Mouse (Mus musculus) layer of hippocampus, adult 2 months (tissue): ENCODE measurements at regions not wholly inside any gene's neighbourhood (a gene's known extent, or its start where the extent isn't known, plus 50 kb on each side); places are given as distances from the start of the nearest gene placed in this dataset.
"Not testable (repeated sequence)": the region's sequence is repeated elsewhere in the genome, so short reads cannot be mapped to it uniquely, and the experiment has no call there.

Experiments used
- DNase-seq, 2 experiments: peaks; one replicate each; pipeline ENCODE4 v3.0.0; 2022; ENCODE audit warnings: low spot score in 2 of 2
- H3K27ac ChIP-seq: fragments of 200-600 bp; 2 replicates; pipeline ENCODE4 v1.8.1; 2022
- H3K4me3 ChIP-seq: fragments of 200-600 bp; 2 replicates; pipeline ENCODE4 v1.8.1; 2022; ENCODE audit warnings: mild to moderate bottlenecking
- CTCF ChIP-seq: fragments of 200-600 bp; conservative IDR thresholded peaks from 2 replicates; pipeline ENCODE4 v1.8.1; 2022; ENCODE audit warnings: antibody characterized with exemption, mild to moderate bottlenecking, moderate library complexity

DNA sequence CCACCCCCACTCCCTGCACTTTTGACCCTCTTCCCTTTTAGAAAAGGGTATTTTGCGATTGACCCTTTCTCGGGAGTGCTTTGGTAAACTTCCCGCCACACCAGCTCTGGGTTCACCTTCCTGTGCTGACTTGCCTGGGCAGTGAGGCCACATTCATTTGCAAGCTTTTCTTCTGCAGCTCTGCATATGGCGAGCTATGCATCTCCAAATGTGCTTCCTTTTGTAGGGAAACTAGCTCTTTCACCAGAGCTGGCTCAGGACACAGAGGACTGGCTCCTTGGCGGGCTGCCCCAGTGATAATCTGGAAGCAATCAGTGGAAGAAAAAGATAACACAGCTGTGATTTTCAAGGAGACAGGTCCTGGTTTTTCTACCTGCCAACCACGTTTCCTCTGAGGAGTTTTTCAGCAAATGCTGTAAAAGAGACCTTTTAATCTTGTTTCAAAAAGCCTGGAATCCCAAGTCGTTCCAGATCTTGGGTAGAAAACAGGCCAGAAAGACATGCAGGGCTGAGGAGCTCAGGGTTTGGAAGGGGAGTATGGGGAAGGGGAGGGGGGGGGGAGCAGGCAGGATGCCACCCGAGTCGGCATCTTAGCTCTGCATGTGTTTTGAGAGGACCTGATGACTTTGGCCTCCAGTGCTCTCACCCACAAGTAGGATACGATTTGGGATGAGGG lies 85.7 kb upstream of the Creb5 start:
- no peak overlapping the region for H3K4me3 ChIP-seq
- no peak overlapping the region for H3K27ac ChIP-seq
- DNase-seq: no peak
- no peak for TF ChIP-seq CTCF

DNA sequence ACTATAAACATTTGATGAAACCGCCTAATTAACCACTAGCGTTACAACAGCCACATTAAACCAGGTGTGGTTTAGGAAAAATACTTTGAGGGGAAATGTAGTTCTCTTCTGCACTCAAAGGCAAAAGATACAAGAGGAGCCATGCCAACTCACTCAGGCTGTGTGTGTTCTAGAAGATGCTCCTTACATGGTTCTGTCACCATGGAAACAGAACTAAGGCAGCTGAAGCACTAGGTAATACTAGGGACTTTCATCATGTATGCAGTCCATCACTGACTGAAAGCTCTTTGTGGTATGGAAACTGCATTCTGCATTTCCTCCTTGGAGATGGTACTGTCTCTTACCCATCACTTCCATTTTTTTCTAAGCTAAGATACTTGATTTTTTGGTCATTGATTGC lies 87.6 kb upstream of the Creb5 start:
- Histone ChIP-seq H3K4me3 (no peak overlapping the region), H3K27ac (no peak overlapping the region)
- DNase-seq: peak in 1 of 2 experiments; percentile 14
- TF ChIP-seq CTCF: no peak

DNA sequence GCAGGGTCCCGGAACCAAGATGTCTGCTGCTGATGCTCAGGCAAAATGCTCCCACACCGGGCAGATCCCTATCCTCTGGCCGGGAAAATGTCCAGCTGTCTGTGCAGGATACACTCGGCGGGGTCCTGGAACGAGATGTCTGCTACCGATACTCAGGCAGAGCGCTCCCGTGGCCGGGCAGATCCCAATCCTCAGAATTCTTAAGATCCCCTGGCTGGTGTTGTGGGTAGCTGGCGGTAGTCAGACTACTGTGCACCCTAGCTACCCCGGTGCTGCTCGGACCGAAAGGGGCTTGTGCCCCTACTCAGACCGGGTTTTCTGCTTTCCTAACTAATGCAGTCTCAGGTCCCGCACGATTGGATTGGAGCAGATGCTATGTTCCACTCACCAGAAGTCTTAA lies 104.9 kb upstream of the Creb5 start:
- DNase-seq, H3K27ac ChIP-seq, H3K4me3 ChIP-seq: not testable (repeated sequence)

DNA sequence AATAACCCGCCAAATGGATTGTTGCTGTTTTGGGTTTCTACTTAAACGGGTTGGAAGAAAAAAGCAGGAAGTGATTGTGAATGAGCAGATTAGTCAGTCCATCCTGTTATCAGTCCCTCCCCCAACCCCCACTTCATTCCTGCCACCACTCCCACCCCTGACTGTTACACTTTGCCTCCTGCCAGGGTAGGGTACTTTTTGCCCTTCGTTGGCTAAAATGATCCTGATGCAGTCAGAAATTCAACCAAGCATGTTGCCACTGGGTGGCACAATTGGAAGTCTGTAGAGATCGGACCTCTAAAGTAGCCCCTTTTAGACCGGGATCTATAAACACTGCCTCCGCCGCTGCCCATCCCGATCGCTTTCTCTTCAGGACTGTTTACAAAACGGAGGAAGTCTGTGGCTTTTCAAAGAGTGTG lies 96.0 kb upstream of the Jazf1 start:
- Histone ChIP-seq H3K27ac (no peak overlapping the region), H3K4me3 (no peak overlapping the region; the same call in 1 of the 2 replicates)
- DNase-seq: peak in 1 of 2 experiments; percentile 18
- peak; percentile 71 for TF ChIP-seq CTCF

DNA sequence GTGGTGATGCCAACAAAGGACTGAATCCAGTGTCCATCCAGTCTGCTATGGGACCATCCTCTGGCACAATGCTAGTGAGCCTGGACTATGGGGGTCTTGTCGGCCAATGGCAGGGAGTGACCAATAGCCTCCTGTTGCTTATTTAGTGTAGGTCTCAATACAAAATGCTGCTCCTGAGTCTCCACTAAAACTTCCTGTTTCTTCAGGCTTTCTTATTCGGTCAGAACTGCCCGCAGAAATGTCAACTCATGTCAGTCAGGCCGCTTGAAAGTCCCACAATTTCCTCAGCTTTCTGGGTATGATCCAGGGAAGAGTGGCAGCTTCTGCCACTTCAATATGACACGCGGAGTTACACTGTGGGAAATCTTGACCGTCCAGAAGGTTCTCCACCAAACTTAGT lies 94.7 kb upstream of the Jazf1 start:
- H3K27ac ChIP-seq: no peak overlapping the region
- TF ChIP-seq CTCF: no peak

DNA sequence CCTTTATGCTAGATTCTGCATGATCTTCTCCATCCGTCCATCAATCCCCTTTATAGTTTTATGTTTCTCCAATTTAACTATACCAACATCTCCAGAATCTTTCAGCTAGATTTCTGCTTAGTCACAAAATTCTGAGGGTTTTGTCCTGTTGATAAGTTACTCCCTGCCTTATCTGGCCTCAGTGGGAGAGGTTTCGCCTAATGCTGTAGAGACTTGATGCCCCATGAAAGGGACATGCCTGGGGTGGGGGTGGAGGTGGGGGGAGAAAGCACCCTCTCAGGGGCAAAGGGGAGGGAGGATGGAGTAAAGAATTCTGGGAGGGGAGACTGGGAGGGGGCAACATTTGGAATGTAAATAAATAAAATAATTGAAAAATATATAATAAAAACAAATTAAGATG lies 93.2 kb upstream of the Jazf1 start:
- no peak for DNase-seq
- H3K27ac ChIP-seq: no peak overlapping the region
- no peak overlapping the region for H3K4me3 ChIP-seq
- no peak for TF ChIP-seq CTCF

More for the DNA sequence above, 94.7 kb upstream of the Jazf1 start:
- H3K4me3 ChIP-seq: no peak overlapping the region
- DNase-seq: no peak

DNA sequence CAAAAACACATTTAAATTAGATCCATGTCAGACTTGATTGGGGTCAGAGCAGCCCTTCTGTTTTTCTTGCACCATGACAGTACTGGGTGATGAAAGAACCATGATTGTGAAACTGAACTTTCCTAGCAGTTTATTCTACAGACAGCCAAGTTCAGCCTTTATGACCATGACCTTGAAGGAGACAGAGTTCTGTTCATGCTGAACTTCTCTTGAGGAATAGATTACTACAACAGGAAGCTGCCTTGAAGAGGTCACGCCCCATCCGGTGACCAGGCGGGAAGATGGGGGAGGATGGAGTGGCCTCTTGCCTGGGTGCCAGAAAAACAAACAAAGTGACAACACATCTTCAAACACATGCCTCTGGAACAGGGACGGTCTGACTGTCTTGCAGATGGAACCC lies 86.2 kb upstream of the Jazf1 start:
- no peak for DNase-seq
- no peak for TF ChIP-seq CTCF
- no peak overlapping the region for H3K4me3 ChIP-seq
- H3K27ac ChIP-seq: no peak overlapping the region

DNA sequence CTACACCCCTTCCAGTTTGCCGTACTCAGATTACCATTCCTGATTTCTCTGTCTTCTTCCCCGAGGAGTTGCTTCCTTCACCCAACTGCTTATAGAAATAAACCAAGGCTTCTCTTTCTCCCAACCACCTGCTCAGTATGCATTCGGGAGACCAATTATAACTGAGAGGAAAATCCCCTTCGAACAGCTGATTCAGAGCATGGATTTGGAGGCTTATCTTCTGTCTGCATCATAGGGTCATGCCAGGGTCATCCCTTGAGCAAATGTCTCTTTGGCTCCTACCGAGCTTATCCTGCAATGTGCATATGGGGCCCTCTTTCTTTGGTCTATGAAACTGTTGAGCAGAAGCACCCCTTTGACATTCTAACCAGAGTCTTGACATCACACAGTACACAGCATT lies 79.0 kb upstream of the Jazf1 start:
- no peak overlapping the region for H3K4me3 ChIP-seq
- no peak overlapping the region for H3K27ac ChIP-seq
- no peak for TF ChIP-seq CTCF
- DNase-seq: no peak

DNA sequence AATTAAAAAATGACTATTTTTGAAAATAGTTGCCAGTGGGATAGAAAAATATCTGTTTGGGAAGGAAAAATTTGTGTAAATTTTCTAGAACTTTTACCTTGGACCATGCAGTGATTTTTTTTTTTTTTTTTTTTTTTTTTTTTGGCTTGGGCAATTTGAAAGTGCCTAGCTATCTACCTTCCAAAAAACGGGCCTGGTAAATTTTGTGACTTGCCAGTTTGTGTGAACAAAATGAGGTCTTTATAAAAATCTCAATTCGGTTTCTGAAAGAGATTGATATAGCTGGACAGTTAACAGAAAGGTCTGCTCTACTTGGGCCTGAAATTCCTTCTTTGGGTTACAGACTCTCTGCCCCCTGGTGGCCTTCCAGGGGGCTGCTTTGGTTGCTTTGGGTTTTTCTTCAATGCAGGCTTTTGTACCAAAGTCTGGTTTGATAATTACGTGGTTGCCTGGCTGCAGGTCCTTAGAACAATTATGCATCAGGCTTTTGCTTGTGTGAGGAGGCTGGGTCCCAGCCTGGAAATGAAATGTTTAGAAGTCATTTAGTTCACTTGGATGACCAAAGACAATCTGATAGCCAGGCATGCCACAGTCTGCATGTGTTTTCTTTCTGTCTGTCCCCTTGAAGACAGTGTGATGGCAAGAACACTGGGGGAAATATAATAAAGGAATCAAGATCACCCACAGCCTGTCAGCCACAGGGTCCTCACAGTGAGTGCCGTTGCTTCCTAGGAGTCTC lies 75.6 kb upstream of the Jazf1 start:
- peak; percentile 13 to 43 for DNase-seq
- H3K27ac ChIP-seq: no peak overlapping the region
- no peak overlapping the region for H3K4me3 ChIP-seq
- TF ChIP-seq CTCF: peak; percentile 90

DNA sequence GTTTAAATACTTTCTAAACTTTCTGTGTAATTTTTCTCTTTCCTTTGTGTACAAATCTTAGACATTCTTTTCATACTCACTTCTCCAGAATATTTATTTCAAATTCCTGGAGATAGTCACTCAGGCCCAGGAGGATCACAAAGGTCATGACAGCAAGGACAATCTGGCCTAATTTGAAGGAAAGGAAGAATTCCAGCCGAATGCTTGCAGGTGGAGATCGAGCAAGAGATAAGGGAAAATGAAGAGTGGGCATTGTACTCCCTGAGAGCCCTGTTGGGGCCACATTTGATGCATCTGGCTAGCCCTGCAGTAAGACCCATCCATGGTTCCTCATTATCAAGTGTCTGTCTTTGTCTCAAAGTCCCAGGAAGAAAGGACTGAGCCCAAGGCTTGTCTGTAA lies 66.0 kb upstream of the Jazf1 start:
- no peak for TF ChIP-seq CTCF
- H3K27ac ChIP-seq: no peak overlapping the region
- no peak overlapping the region for H3K4me3 ChIP-seq
- no peak for DNase-seq

DNA sequence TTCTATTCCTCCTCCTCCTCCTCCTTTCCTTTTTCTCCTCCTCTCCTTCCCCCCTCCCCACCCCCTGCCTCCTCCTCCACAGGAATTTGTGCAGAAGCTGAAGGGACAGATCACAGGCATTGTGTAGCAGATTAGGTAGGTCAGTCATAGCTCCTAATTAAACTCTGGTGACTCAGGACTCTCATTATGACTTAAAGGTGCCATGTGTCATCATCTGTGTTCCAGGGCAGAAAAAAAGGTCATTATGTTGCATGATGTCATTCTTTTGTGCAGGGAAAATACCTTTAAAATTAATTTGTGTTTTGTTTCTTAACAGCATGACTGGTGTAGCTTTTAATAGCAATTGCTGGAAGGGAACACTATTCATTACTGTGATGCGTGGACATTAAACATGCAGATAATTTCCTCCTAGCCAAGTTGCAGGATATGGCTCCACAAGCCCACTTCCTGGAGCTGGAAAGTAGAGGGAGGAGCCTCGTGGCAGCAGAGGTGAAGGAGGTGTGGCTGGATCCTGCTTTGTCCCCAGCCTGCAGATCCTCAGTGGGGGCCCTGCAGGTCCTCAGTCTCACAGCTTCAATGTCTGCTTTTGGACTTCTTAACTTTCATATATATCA lies 62.4 kb upstream of the Jazf1 start:
- H3K4me3 ChIP-seq: no peak overlapping the region
- no peak for DNase-seq
- no peak for TF ChIP-seq CTCF
- H3K27ac ChIP-seq: no peak overlapping the region

DNA sequence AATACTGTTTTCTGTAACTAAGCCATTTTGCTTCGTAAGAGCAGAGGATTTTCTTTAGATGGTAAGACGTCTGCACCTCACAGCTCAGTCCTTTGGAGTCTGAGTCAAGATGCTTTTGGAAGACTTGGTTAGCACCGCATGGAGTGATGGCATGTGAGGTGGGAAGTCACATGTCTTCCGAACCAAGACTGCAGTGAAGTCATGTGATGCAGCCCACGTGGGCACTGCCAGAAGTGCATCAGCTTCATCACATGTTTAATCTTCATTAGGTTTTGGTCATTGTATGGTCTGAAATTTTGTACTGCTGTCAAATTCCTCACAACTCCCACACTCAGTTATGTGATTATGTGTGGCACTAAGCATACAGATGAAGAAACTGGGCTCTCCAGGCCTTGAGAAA lies 58.3 kb upstream of the Jazf1 start:
- H3K4me3 ChIP-seq: no peak overlapping the region
- H3K27ac ChIP-seq: no peak overlapping the region
- no peak for TF ChIP-seq CTCF
- DNase-seq: no peak

DNA sequence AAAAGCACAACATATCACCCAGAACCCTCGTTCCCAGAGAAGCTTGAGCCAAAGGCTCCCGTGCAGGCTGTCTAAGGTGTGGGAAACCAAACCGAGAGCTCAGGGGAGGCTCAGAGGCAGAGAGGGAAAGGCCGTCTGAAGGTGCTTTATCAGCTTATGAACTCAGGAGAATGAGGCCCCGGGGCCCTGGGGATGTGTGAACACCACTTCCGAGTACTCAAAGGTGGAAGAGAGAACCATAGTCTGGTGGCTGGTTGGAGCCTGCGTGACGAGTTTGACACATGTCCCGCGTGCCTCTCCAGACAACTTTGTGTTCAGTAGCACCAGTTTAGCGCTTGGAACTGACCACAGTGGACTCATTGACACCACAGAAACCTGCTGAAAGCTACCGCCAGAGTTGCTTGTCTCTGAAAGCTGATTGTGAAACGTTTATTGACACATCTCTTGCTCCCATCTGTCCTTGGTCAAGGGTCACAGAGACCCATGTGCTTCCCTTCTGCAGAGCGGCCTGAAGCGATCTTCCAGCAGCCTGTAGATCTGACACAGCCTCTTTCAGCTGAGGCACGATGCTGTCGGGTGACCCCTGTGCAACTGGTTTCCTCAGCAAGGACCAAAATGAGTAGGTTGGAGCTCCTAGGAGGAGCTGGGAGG lies 56.5 kb upstream of the Jazf1 start:
- Histone ChIP-seq H3K4me3 (no peak overlapping the region), H3K27ac (no peak overlapping the region)
- no peak for DNase-seq
- no peak for TF ChIP-seq CTCF
